Mouse (Mus musculus): Measurements from ENCODE around the gene Tut4. TPM values are rescaled to one million over a fixed set of nuclear protein-coding genes. Genes with fewer than 3 reads are reported as not detected.

Tut4 gene
- polyA plus RNA-seq, 1 experiment from 2014 or later, result 62.6 TPM

- no peak for DNase-seq
- Histone ChIP-seq H3K9ac (no peak overlapping the region), H3K4me1 (ENCODE audit: insufficient read depth) (peaks cover 8% of the 10 kb centered on the region; the same call in 1 of the 2 replicates), H3K27ac (ENCODE audit: low read depth) (peak overlapping the region; percentile 46; the same call in 1 of the 2 replicates), H3K4me3 (ENCODE audit: low read depth, low read length) (no peak overlapping the region), H3K9me3 (ENCODE audit: low read depth, low read length) (no peaks in the 10 kb centered on the region), H3K4me2 (no peak overlapping the region), H3K36me3 (ENCODE audit: insufficient read depth) (no peaks in the 10 kb centered on the region), H3K27me3 (ENCODE audit: insufficient read depth, low read length) (no peaks in the 10 kb centered on the region)
- ATAC-seq (ENCODE audit: insufficient read depth), result no peak
- no peak for TF ChIP-seq CTCF (IDR thresholded peaks at IDR 0.05; ENCODE audit: low read depth)
- WGBS, result 14% methylated on average over 6 of the region's 6 CpGs
Observed at GRCm38 (mm10) chr4:108433341-108433740, 25.9 kb upstream of the Tut4 start.

- H3K4me1 ChIP-seq (ENCODE audit: insufficient read depth), result peaks cover 8% of the 10 kb centered on the region; the same call in 1 of the 2 replicates
- H3K4me2 ChIP-seq, result no peak overlapping the region
- no peaks in the 10 kb centered on the region for H3K9me3 ChIP-seq (ENCODE audit: low read depth, low read length)
- no peak overlapping the region for H3K9ac ChIP-seq
- H3K27ac ChIP-seq (ENCODE audit: low read depth), result no peak overlapping the region
- no peaks in the 10 kb centered on the region for H3K36me3 ChIP-seq (ENCODE audit: insufficient read depth)
- DNase-seq, result no peak
- H3K27me3 ChIP-seq (ENCODE audit: insufficient read depth, low read length), result no peaks in the 10 kb centered on the region
- TF ChIP-seq CTCF (IDR thresholded peaks at IDR 0.05; ENCODE audit: low read depth), result no peak
- WGBS, result 69% methylated on average over 4 of the region's 4 CpGs
- ATAC-seq (ENCODE audit: insufficient read depth), result no peak
- H3K4me3 ChIP-seq (ENCODE audit: low read depth, low read length), result no peak overlapping the region
Observed at GRCm38 (mm10) chr4:108434221-108434620, 25.0 kb upstream of the Tut4 start.

GRCm38 (mm10) chr4:108434781-108435180, 24.4 kb upstream of the Tut4 start:
- Histone ChIP-seq H3K27me3 (ENCODE audit: insufficient read depth, low read length) (no peaks in the 10 kb centered on the region), H3K4me2 (no peak overlapping the region), H3K27ac (ENCODE audit: low read depth) (no peak overlapping the region), H3K36me3 (ENCODE audit: insufficient read depth) (no peaks in the 10 kb centered on the region), H3K4me3 (ENCODE audit: low read depth, low read length) (no peak overlapping the region), H3K4me1 (ENCODE audit: insufficient read depth) (peaks cover 8% of the 10 kb centered on the region; the same call in 1 of the 2 replicates), H3K9ac (no peak overlapping the region), H3K9me3 (ENCODE audit: low read depth, low read length) (no peaks in the 10 kb centered on the region)
- DNase-seq (no peak), ATAC-seq (ENCODE audit: insufficient read depth) (no peak)
- no peak for TF ChIP-seq CTCF (IDR thresholded peaks at IDR 0.05; ENCODE audit: low read depth)
- WGBS, result 91% methylated on average over 3 of the region's 3 CpGs

GRCm38 (mm10) chr4:108435646-108436045, 23.6 kb upstream of the Tut4 start:
- Histone ChIP-seq H3K4me3 (ENCODE audit: low read depth, low read length) (no peak overlapping the region), H3K36me3 (ENCODE audit: insufficient read depth) (no peaks in the 10 kb centered on the region), H3K4me2 (no peak overlapping the region), H3K4me1 (ENCODE audit: insufficient read depth) (peaks cover 8% of the 10 kb centered on the region; the same call in 1 of the 2 replicates), H3K27me3 (ENCODE audit: insufficient read depth, low read length) (no peaks in the 10 kb centered on the region), H3K9ac (no peak overlapping the region), H3K9me3 (ENCODE audit: low read depth, low read length) (no peaks in the 10 kb centered on the region), H3K27ac (ENCODE audit: low read depth) (no peak overlapping the region)
- DNase-seq (no peak), ATAC-seq (ENCODE audit: insufficient read depth) (no peak)
- no peak for TF ChIP-seq CTCF (IDR thresholded peaks at IDR 0.05; ENCODE audit: low read depth)
- 61% methylated on average over 3 of the region's 3 CpGs for WGBS

GRCm38 (mm10) chr4:108436225-108436624, 23.0 kb upstream of the Tut4 start:
- Histone ChIP-seq H3K9ac (no peak overlapping the region), H3K27ac (ENCODE audit: low read depth) (no peak overlapping the region), H3K27me3 (ENCODE audit: insufficient read depth, low read length) (no peaks in the 10 kb centered on the region), H3K9me3 (ENCODE audit: low read depth, low read length) (no peaks in the 10 kb centered on the region), H3K4me2 (no peak overlapping the region), H3K36me3 (ENCODE audit: insufficient read depth) (no peaks in the 10 kb centered on the region), H3K4me1 (ENCODE audit: insufficient read depth) (peaks cover 6% of the 10 kb centered on the region; the same call in 1 of the 2 replicates), H3K4me3 (ENCODE audit: low read depth, low read length) (no peak overlapping the region)
- TF ChIP-seq CTCF (IDR thresholded peaks at IDR 0.05; ENCODE audit: low read depth), result no peak
- WGBS, result 78% methylated on average over 1 of the region's 1 CpGs
- 0 out of 2 replicates have a peak, but pooled peaks have one; percentile 42 for ATAC-seq (ENCODE audit: insufficient read depth)
- DNase-seq, result no peak

- ATAC-seq (ENCODE audit: insufficient read depth), result no peak
- no peak overlapping the region for H3K4me3 ChIP-seq (ENCODE audit: low read depth, low read length)
- H3K27me3 ChIP-seq (ENCODE audit: insufficient read depth, low read length), result no peaks in the 10 kb centered on the region
- no peak overlapping the region for H3K27ac ChIP-seq (ENCODE audit: low read depth)
- no peaks in the 10 kb centered on the region for H3K9me3 ChIP-seq (ENCODE audit: low read depth, low read length)
- H3K9ac ChIP-seq, result no peak overlapping the region
- TF ChIP-seq CTCF (IDR thresholded peaks at IDR 0.05; ENCODE audit: low read depth), result no peak
- no peak overlapping the region for H3K4me2 ChIP-seq
- 43% methylated on average over 6 of the region's 6 CpGs for WGBS
- no peaks in the 10 kb centered on the region for H3K36me3 ChIP-seq (ENCODE audit: insufficient read depth)
- DNase-seq, result peak; percentile 63
- peaks cover 4% of the 10 kb centered on the region; the same call in 1 of the 2 replicates for H3K4me1 ChIP-seq (ENCODE audit: insufficient read depth)
Observed at GRCm38 (mm10) chr4:108438082-108438840, 21.0 kb upstream of the Tut4 start.

GRCm38 (mm10) chr4:108448091-108448490, 11.1 kb upstream of the Tut4 start:
- no peak overlapping the region for H3K4me3 ChIP-seq (ENCODE audit: low read depth, low read length)
- WGBS, result 29% methylated on average over 7 of the region's 7 CpGs
- ATAC-seq (ENCODE audit: insufficient read depth) (no peak), DNase-seq (peak; percentile 34)
- no peak overlapping the region for H3K9ac ChIP-seq
- H3K36me3 ChIP-seq (ENCODE audit: insufficient read depth), result no peaks in the 10 kb centered on the region
- no peaks in the 10 kb centered on the region for H3K4me1 ChIP-seq (ENCODE audit: insufficient read depth)
- H3K27me3 ChIP-seq (ENCODE audit: insufficient read depth, low read length), result no peaks in the 10 kb centered on the region
- no peaks in the 10 kb centered on the region for H3K9me3 ChIP-seq (ENCODE audit: low read depth, low read length)
- no peak for TF ChIP-seq CTCF (IDR thresholded peaks at IDR 0.05; ENCODE audit: low read depth)
- no peak overlapping the region for H3K4me2 ChIP-seq
- H3K27ac ChIP-seq (ENCODE audit: low read depth), result no peak overlapping the region

Measured in lung, embryonic 14.5 days (tissue).